Mouse (Mus musculus) frontal cortex, postnatal 25 days (tissue): Measurements from ENCODE around the gene Dnaaf5.
A peak's percentile ranks its signal among the peaks of the same experiment; 100 is the strongest.

Experiments
- DNase-seq, 2 experiments: peaks; one replicate each; pipeline ENCODE4 v3.0.0; 2022; ENCODE audit warnings: low spot score in 2 of 2

Gene Dnaaf5

DNA sequence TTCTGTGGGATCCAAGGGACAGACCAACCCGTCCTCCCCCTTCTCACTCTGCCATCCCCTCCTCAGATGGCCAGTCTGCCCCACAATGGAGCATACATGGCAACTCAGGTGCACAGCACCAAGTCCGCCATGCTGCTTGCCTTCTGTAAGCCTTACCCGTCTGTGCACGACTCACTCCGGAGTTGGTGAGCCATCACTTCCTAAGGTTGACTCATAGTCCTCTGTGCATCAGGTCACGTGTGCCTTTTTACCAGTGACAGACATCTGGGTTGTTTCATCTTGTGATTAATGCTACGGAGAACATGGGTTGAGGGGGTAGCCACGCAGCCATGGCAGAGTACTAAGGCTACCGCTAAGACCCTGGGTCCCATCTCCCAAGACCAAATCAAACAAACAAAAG lies 9.4 kb upstream of the Dnaaf5 start:
- no peak for DNase-seq

DNA sequence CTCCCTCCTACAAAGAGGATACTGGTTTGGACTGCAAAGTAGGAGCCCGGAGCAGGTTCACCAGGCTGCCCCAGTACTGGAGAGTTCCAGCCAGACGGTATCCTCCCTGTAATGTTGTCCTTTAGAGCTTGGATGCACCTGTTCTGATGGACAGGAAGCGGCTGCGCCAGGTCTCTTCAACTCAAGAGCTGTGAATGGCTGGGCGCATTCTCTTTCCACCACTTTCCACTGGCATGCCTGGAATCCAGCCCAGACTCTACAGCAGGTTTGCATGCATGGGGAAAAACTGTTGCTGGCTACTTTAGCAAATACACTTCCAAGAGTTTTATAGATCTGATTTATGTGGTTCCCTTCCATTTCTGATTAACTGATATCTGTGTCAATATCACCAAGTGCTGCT lies 8.7 kb upstream of the Dnaaf5 start:
- no peak for DNase-seq

DNA sequence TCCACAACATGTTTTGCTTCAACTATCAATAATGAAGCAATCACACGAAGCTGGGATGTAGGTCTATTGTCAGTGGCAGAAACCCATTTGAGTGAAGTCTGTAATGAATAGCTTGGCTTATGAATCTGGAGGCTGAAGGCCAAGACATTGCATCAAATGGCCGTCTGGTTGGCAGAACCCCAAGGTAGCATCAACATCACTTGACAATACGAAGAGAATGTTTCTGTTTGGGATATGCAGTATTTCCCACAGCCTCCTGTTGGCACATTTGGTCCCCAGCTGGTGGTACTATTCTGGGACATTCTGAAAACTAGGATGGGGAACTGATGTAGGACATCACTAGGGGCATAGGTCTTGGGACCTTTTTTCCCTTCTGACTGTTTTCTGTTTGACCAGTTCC lies 6.1 kb upstream of the Dnaaf5 start:
- no peak for DNase-seq

DNA sequence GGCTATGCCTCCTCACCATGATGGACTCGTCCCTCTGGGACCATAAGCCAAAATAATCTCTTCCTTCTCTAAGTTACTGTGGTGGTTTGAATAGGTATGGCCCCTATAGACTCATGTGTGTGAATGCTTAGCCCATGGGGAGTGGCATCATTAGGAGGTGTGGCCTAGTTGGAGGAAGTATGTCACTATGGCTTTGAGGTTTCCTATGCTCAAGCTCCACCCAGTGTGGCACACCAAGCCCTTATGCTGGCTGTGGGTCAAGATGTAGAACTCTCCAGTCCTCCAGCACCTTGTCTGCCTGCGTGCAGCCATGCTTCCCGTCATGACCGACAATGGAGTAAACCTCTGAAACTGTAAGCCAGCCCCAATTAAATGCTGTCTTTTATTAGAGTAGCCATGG lies 4.3 kb upstream of the Dnaaf5 start:
- no peak for DNase-seq

DNA sequence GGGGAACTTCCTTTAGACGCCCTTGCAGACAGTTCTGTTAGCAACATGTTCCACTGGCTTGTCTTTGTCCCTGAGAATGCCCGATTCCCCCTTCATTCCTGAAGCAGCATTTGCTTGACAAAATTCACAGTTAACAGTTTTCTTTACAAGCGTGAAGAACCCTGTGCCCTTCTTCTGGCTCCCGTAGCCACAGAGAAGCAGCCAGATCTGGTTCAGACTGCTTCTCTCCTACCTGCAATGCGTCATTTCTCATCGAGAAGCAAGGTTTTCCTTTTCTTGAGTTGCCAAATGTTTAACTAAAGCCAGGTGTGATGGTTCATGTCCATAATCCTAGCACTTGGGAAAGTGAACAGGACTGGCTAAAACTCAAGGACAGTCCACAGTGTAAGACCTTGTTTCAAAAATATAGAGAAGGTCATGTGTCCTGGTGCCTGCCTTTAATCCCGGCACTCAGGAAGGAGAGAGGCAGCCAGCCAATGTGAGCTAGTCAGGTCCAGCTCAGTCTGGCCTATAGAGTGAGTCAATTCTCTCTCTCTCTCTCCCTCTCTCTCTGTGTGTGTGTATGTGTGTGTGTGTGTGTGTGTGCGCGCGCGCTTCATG lies 3.4 kb upstream of the Dnaaf5 start:
- no peak for DNase-seq

DNA sequence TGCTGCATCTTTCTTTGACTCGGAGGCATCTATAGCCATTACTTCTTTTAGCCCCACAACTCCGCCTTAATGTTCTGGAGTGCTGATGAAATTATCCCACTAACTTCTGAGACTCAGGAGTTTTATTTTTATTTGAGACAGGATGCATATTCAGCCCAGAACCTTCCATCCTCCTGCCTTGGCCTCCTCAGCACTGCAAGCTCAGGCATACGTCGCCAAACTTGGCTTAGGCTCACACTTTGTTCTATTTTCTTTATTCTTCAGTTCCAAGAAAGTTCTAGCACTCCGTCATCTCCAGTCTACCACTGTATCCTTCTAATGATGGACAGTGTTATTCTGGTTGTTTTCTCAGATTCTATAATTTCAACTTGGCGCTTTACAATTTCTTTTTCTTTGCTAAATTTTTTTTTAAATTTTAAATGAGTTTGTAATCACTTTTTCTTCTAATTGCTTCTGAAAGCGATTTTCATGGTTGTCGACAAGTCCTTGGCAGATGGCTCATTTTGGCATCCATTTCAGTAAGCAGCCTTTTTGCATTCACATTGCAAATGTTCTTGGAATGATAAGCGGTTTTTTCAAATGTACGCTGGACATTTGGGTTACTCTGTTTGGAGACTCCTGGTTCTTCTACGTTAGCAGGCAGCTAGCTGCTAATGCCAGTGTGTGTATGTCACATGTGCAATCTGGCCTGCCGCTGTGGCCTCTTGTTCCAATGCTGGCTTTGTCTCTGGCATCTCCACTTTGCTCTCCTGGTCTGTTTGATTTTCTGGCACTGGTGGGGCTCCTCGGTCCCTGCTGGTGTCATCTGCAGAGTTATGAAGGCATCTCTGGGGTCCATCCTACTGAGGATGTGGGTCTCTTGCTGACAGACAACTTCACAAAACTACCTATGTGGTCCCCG lies 2.6 kb upstream of the Dnaaf5 start:
- no peak for DNase-seq

DNA sequence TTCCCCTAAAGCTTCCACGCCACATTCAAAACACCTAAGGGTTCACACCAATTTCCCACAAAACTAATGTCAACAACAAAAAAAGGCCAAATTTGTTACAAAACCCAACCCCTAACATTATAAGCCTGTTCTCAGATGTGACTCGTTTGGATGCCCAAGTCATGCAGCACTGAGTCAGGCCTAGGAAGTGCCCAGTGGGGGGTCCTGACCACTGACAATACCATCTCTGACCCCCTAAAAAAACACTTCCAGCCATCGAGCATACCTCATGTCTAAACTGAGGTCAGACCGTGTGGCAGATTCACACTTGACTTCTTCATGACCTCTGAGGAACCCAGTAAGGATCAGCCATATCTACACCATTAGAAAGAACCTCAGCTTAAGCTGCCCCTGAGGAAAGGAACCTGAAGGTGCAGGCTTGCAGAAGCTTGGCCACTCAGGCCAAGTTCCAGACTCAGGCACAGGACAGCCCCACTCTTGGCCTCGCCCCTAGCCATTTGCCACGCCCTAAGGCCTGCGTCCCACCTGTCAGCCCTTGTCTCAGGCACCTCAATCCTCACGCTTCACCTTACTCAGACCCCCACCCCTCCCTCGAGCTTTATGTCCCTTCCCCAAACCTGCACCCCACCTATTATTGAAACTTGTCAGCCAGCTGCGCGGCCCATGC lies 884 bp upstream of the Dnaaf5 start:
- DNase-seq = no peak

DNA sequence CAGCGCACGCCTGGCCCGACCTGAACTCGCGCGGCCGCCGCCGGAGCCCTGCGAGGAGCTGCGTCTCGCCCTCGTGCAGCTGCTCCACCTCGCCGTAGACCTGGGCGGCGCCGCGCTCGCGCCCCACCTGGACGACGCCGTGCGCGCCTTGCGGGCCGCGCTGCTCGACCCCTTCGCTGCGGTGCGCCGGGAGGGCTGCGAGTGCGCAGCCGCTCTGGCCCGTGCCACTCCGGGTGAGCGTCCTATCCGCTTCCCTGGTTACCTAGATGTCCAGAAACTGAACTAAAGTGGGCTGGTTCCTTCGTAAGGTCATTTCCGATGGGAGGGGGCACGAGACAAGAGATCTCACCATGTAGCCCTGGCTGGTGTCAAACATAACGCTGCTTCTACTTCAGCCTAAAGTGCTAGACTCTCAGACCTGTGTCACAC lies 594 bp downstream of the Dnaaf5 start:
- no peak for DNase-seq

DNA sequence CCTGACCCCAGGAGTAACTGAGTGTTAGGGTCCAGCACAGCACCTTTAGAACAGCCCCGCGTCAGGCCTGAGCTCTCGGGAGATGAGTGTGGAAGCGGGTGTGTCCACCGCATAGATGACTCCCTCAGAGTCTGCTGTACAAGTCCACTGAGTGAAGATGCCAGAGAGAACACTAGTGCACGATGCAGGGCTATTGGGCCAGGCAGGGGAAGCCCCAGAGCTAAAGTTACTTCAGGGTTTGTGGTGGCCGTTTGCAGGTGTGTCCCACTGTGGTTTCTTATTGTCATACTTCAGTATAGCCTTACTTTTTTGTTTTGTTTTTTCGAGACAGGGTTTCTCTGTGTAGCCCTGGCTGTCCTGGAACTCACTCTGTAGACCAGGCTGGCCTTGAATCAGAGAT lies 10.9 kb downstream of the Dnaaf5 start:
- DNase-seq = no peak

DNA sequence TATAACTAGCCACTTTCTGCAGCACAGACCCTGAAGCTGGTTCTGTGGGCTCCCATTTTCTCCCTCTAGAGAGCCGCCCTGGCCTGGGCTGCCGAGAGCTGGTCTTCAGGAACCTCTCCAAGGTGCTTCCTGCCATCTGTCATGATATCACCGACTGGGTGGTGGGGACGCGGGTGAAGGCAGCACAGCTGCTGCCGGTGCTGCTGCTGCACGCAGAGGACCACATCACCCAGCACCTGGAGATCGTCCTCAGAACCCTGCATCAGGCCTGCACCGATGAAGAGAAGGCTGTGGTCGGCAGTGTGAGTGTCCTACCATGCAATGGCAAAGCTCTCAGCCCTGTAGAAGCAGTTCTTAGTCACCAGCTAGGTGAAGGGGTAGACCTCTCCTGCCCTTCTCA lies 11.6 kb downstream of the Dnaaf5 start:
- DNase-seq = no peak

DNA sequence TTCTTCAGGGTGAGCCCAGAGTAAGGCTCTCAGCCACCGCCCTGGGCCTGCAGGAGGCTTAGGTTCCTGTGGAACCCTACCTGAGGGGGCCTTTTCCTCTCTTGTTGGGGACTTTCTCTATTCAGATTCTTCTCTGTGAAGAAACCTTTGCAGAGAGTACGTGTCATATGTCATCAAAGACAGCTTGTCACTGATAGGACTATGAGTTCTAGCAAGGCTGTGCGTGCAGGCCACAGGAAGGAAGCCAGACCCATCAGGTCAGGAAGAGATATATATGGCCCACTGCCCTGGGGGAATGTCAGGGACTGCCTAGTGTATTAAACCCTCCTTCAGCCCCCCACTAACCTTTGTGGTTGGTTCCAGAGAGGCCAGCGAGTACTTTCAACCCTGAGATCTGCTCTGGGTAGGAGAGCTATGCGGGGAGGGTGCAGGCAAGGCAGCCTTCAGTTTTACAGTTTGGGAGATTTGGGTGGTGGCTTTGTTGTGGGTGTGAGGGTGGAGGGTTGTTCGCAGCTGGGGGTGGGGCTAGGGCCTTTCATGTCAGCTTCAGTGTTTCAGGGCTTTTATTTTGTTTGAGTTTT lies 16.8 kb downstream of the Dnaaf5 start:
- no peak for DNase-seq

DNA sequence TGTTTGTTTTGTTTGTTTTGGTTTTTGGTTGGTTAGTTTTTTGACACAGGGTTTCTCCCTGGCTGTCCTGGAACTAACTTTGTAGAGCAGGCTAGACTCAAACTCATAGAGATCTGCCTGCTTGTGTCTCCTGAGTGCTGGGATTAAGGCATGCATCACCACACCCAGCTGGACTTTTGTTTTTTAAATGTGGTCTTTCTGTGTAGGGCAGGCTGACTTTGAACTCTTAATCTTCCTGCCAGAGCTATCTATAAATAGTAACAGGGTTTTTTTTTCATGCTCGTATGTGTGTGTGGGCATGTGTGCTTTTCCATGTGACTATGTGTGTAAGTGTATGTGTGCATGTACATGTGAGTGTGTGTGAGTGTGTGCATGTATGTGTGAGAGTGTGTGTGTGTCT lies 17.5 kb downstream of the Dnaaf5 start:
- no peak for DNase-seq

DNA sequence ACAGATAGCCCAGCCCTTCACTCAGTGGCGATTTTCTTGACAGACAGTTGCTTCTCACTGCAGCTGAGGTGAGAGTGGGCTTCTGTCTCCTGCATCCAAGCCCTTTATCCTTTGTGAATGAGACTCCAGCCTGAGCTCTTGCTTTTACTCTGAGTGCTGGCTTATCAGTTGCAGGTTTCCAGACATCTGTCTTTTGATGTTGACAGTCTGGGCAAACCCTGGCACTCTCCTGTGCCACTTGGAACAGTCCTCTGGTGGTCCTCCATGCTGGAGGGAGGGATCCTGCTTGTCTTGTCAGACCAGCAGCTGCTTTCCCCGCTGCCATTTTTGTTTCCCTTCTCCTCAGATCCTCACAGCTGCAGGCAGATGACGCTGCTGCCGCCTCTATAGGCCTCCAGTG lies 21.9 kb downstream of the Dnaaf5 start:
- DNase-seq = no peak

DNA sequence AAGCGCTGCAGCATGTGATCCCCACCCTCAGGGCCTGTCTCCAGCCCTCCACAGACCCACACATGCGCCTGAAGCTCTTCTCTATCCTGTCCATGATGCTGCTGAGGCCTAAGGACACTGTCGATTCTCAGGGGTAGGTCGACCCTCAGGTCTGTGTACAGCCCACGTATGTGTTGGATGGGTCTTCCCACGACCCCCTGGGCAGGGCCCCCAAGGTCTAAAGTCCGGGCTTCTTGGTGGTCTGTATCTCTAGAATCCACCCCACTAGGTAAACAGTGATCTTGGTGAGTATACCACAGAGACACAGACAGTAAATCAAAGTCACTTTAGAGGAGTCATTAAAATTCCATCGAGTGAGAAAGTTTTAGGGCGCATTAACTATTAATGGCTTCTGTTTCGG lies 24.1 kb downstream of the Dnaaf5 start:
- DNase-seq = no peak

DNA sequence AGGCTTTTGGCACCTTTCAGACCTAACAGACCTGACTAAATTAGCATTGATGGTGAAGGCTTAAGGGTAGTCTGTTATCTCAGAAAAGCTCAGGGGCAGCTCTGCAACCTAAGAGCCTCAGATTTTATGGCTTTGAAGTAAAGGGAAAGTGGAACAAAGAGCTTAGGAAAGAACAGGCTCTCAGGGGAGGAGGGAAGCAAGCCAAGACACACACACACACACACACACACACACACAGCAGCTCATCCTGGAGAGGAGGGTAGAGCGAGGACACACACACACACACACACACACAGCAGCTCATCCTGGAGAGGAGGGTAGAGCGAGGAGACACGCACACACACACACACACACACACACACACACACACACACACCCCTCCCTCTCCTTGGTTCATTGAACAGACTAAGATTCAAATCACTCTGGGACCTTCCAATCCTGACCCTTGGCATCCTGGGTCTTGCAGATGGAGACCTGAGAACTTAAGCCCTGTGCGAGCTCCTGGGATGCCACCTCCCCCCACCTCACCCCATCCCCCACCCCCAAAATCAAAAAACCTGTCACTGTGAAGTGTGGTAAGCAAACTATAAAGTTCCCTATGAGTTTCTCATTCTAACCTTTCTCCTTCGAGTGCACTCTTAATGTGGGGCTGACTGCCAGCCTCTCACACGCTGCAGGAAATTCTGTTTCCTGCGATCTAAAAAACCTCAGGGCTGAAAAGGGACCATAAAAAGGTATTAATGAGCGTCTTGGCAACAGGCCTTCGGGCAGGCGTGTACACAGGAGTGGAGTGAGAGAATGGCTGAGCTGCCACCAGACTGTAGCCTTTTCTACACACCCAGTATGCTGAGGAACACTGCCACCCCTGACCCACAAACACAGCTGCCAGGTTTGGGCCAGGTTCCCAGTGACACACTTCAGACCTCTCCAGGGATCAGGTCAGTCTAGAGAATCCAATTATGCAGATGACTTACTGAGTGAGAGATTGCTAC lies 24.8 kb downstream of the Dnaaf5 start:
- no peak for DNase-seq

DNA sequence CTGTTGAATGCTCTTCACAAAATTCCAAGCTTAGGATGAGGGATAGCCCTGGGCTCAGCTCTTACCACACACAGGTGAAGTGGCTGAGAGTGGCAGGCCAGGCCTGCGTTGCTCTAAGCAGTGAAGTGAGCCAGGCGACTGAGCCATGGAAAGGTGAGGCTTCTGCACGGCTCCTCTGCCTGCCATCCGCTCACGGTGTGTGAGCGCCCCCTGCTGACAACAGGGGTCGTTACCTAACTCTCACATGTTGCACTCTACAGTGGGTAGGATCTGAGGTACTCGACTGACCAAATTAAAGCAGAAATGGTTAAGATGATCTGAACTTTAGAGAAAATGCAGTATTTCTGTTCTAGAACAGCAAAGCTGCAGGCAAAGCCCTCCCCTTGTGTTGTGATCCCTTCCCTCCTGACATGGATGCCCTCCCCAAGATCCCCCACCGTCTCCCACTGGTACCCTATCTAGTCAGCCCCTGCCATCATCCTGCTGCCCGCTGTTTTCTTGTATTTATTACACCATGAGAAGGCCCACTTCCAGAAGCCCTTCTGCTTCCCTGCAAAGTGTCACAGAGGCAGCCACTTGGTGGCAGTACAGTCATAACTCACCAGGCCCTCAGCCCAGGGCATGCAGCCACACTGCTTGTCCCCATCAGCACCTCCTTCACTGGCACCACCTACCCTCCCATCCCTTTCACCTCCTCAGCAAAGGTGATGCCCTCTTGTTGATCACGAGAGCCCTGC lies 29.0 kb downstream of the Dnaaf5 start:
- DNase-seq = peak; percentile 69 to 76

DNA sequence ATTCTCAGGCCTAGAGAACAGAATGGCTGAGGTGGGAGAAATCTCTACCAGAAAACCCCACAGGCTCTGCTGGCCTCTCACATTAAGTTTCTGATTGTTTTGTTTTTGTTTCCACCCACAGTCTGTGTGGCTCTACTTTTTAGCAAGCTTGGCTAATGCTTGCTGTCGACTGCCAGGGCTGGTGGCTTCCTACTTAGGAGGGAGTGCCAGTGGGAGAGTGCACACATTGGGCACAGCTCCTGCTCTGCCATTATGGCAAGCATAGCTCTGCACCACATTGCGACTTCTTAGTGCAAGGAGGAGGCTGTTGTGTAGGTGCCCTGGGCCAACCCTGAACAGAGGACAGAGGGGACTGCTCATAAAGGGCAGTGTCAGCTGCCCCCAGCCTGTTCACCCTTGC lies 33.1 kb downstream of the Dnaaf5 start:
- no peak for DNase-seq

DNA sequence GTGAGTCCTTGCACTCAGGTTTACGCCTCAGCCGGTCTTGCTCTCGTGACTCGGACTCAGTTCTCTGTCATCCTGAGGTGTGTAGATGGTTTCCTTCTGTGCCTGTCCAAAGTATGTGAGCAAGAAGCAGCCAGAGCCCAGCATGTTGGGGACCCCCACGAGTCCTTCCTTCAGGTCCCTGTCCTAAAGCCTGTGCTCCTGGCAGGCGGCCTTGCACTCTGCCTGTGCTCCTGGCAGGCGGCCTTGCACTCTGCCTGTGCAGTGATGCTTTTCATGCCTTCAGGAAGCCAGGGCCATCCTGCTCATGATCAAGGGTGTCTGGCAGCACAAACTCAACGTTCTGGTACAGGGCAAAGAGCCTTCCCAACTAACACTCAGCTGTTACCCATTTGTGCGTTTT lies 33.6 kb downstream of the Dnaaf5 start:
- no peak for DNase-seq

DNA sequence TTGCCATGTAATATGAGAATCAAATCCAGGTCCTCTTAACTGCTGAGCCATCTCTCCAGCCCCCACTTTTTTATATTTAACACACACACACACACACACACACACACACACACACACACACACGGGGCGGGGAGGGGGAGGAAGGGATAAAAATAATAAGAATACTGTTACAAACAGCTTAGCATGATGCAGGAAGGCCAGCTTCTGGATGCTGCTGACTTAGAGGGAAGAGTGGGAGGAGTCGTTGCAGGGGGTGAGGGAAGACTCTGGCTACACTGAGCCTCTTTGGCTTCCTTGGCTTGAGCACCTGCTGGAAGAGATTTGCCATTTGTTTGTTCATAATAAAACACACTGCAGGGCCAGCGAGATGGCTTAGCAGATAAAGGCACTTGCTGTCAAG lies 34.9 kb downstream of the Dnaaf5 start:
- DNase-seq = no peak

DNA sequence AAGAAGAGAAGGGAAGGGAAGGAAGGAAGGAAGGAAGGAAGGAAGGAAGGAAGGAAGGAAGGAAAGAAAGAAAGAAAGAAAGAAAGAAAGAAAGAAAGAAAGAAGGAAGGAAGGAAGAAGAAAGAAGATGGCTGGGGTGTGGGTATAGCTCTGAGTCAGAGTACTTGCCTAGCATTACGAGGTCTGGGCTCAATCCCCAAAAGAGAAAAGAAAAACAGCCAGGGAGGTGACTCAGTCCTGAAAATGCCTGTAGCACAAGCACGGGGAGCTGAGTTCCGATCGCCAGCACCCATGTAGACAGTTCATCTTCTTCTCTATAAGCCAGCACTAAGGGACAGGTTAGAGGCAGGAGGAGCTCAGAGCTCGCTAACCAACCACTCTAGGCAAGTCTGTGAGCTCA lies 39.7 kb downstream of the Dnaaf5 start:
- no peak for DNase-seq

DNA sequence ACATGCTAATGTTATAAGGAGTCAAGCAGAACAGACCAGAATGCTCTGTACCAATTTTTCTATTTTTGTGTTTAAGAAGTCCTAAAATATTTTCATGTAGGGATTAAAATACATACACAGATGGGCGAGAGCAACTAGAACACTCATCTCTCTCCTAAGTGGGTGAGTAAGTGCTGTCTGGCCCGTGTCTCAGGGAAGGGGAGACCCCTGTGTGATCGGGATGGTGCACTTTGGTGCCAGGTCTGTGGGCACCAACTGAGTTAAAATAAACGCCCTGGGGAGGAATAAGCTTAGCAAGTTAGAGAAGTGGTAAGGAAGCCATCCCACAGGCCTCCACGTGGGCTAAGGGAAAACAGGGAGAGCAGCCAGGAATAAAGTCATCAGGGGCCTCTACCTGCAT lies 40.9 kb downstream of the Dnaaf5 start:
- no peak for DNase-seq
